Mouse (Mus musculus) thymus, adult 2 months (tissue): ENCODE data around the gene Rapgef5.

Source experiments
- CTCF ChIP-seq: fragments of 200-500 bp; IDR thresholded peaks from 2 replicates; pipeline ENCODE4 v1.5.1; 2012; ENCODE audit warnings: mild to moderate bottlenecking, control low read depth, low read length, moderate library complexity, borderline replicate concordance; ENCODE audit not compliant: control insufficient read depth, poor library complexity, insufficient read depth; ENCODE audit errors: extremely low read depth
- POLR2A ChIP-seq: fragments of 200-500 bp; IDR thresholded peaks from 2 replicates; pipeline ENCODE4 v1.6.1; 2012; ENCODE audit warnings: mild to moderate bottlenecking, low read length, control low read depth, moderate library complexity; ENCODE audit not compliant: control insufficient read depth, poor library complexity, insufficient read depth; ENCODE audit errors: extremely low read depth

DNA sequence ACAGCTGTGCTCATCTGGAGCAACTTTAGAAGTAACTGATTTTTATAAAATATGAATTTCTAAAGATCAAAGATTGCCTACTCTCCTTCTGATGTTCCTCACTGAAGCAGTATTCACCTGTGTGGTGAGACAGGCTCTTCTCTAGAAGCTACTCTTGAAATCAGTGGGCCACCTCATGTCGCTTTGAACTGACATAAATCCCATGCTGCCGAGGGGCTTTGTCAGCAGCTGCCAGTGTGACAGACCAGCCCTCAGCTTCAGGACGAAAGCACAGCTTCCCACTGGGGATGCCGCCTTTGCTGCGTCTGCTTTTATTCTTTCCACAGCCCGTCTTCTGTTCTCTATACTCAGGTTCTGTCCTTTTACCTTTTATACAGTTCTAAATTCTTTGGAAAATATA, 197.3 kb downstream of the Rapgef5 start:
- TF ChIP-seq CTCF (no peak), POLR2A (no peak)
